Mouse (Mus musculus) CH12.LX (cell line): ENCODE measurements around the gene Rab37. TPM values are rescaled to one million over a fixed set of nuclear protein-coding genes. Genes with fewer than 3 reads are reported as not detected.

Experiments
- DNase-seq: peaks from one replicate; pipeline ENCODE4 v3.0.0-alpha.2; 2013; ENCODE audit errors: extremely low read depth
- H3K27ac ChIP-seq: 2 replicates; pipeline ENCODE4 v1.5.1; 2012; ENCODE audit warnings: low read depth, mild to moderate bottlenecking, control low read depth, moderate library complexity; ENCODE audit not compliant: insufficient read depth
- H3K27me3 ChIP-seq: replicated peaks from 2 replicates; pipeline ENCODE3; 2012; ENCODE audit warnings: inconsistent platforms
- H3K36me3 ChIP-seq, 2 experiments: replicated peaks in 1 of 2; 2 replicates each; pipeline versions ENCODE3 to v1.6.1; 2012; ENCODE audit warnings: inconsistent platforms in 1 of 2, low read length in 1 of 2, mild to moderate bottlenecking in 1 of 2, mixed read lengths in 1 of 2, moderate library complexity in 1 of 2; ENCODE audit not compliant: control insufficient read depth in 1 of 2, insufficient read depth in 1 of 2
- H3K4me1 ChIP-seq, 2 experiments: 2 replicates each; pipeline ENCODE4 v1.6.1; 2012; ENCODE audit warnings: inconsistent platforms in 1 of 2, moderate library complexity in 1 of 2; ENCODE audit not compliant: insufficient read depth in 2 of 2, control insufficient read depth in 1 of 2
- H3K4me2 ChIP-seq: 2 replicates; pipeline ENCODE4 v1.6.1; 2012; ENCODE audit warnings: low read depth, mild to moderate bottlenecking, control low read depth; ENCODE audit not compliant: poor library complexity, insufficient read depth, severe bottlenecking
- H3K4me3 ChIP-seq, 3 experiments: fragments of 150-350 bp in 1 of 3; sonication (generic) in 1 of 3; replicated peaks in 1 of 3; 2 replicates each; pipeline versions ENCODE3 to v1.5.1; 2011 to 2012; ENCODE audit warnings: low read depth in 2 of 3, low read length in 2 of 3, mild to moderate bottlenecking in 2 of 3, moderate library complexity in 2 of 3, control low read depth in 1 of 3, improper control_type of control experiment in 1 of 3, inconsistent platforms in 1 of 3, mixed read lengths in 1 of 3; ENCODE audit not compliant: poor library complexity in 1 of 3
- H3K79me2 ChIP-seq: replicated peaks from 2 replicates; pipeline ENCODE4 v1.6.1; 2012; ENCODE audit warnings: mild to moderate bottlenecking, moderate library complexity; ENCODE audit not compliant: control insufficient read depth, poor library complexity, insufficient read depth, severe bottlenecking; ENCODE audit errors: extremely low read depth
- H3K9ac ChIP-seq: 2 replicates; pipeline ENCODE4 v1.6.1; 2012; ENCODE audit warnings: low read depth, mild to moderate bottlenecking, control low read depth, moderate library complexity; ENCODE audit not compliant: insufficient read depth
- H3K9me3 ChIP-seq: replicated peaks from 2 replicates; pipeline ENCODE3; 2012; ENCODE audit warnings: low read length, inconsistent platforms, mixed read lengths
- BHLHE40 ChIP-seq: IDR thresholded peaks from 2 replicates; pipeline ENCODE4 v1.6.1; 2011; ENCODE audit warnings: mild to moderate bottlenecking, low read depth, low read length, improper control_type of control experiment
- CHD1 ChIP-seq: IDR thresholded peaks from 2 replicates; pipeline ENCODE4 v1.6.1; 2012; ENCODE audit warnings: low read depth, low read length, improper control_type of control experiment, inconsistent platforms
- CHD2 ChIP-seq: IDR thresholded peaks from 2 replicates; pipeline ENCODE4 v1.6.1; 2011; ENCODE audit warnings: low read length, improper control_type of control experiment
- CTCF ChIP-seq, 2 experiments: IDR thresholded peaks in 1 of 2; conservative IDR thresholded peaks in 1 of 2; 2 replicates each; pipeline ENCODE4 v1.5.1; 2011 to 2012; ENCODE audit warnings: low read depth in 2 of 2, low read length in 2 of 2, improper control_type of control experiment in 1 of 2, inconsistent platforms in 1 of 2, mild to moderate bottlenecking in 1 of 2, moderate library complexity in 1 of 2
- ELF1 ChIP-seq: IDR thresholded peaks from 2 replicates; pipeline ENCODE4 v1.6.1; 2014; ENCODE audit warnings: low read depth, mild to moderate bottlenecking, inconsistent platforms, low read length, improper control_type of control experiment
- IRF4 ChIP-seq: IDR thresholded peaks from 2 replicates; pipeline ENCODE4 v1.6.1; 2014; ENCODE audit warnings: low read depth, mild to moderate bottlenecking, inconsistent platforms, low read length, improper control_type of control experiment
- JUN ChIP-seq: IDR thresholded peaks from 2 replicates; pipeline ENCODE4 v1.6.1; 2011; ENCODE audit warnings: low read depth, mild to moderate bottlenecking, low read length, improper control_type of control experiment, moderate library complexity; ENCODE audit not compliant: insufficient read depth
- JUND ChIP-seq: conservative IDR thresholded peaks from 2 replicates; pipeline ENCODE4 v1.6.1; 2011; ENCODE audit warnings: low read depth, low read length, improper control_type of control experiment
- KAT2A ChIP-seq: IDR thresholded peaks from 2 replicates; pipeline ENCODE4 v1.6.1; 2012; ENCODE audit warnings: low read length, improper control_type of control experiment, inconsistent platforms; ENCODE audit not compliant: insufficient replicate concordance
- MAFK ChIP-seq: IDR thresholded peaks from 2 replicates; pipeline ENCODE4 v1.6.1; 2011; ENCODE audit warnings: low read length, improper control_type of control experiment; ENCODE audit not compliant: insufficient replicate concordance
- MAX ChIP-seq: IDR thresholded peaks from 2 replicates; pipeline ENCODE4 v1.6.1; 2011; ENCODE audit warnings: low read length, improper control_type of control experiment
- MAZ ChIP-seq: IDR thresholded peaks from 2 replicates; pipeline ENCODE4 v1.6.1; 2012; ENCODE audit warnings: low read depth, mild to moderate bottlenecking, inconsistent platforms, low read length, improper control_type of control experiment, moderate library complexity
- MEF2A ChIP-seq: IDR thresholded peaks from 2 replicates; pipeline ENCODE4 v1.6.1; 2014; ENCODE audit warnings: low read depth, mild to moderate bottlenecking, inconsistent platforms, low read length, improper control_type of control experiment, borderline replicate concordance
- MXI1 ChIP-seq: IDR thresholded peaks from 2 replicates; pipeline ENCODE4 v1.6.1; 2011; ENCODE audit warnings: mild to moderate bottlenecking, low read depth, low read length, improper control_type of control experiment
- MYC ChIP-seq: IDR thresholded peaks from 2 replicates; pipeline ENCODE4 v1.6.1; 2011; ENCODE audit warnings: low read depth, mild to moderate bottlenecking, improper control_type of control experiment, low read length
- NELFE ChIP-seq: IDR thresholded peaks from 2 replicates; pipeline ENCODE4 v1.6.1; 2011; ENCODE audit warnings: low read depth, low read length, improper control_type of control experiment
- NRF1 ChIP-seq: IDR thresholded peaks from 2 replicates; pipeline ENCODE4 v1.6.1; 2014; ENCODE audit warnings: low read depth, mild to moderate bottlenecking, inconsistent platforms, low read length, improper control_type of control experiment, moderate library complexity
- PAX5 ChIP-seq: IDR thresholded peaks from 2 replicates; pipeline ENCODE4 v1.6.1; 2012; ENCODE audit warnings: low read length, inconsistent platforms, mixed read lengths
- POLR2AphosphoS2 ChIP-seq: IDR thresholded peaks from 2 replicates; pipeline ENCODE4 v1.6.1; 2011; ENCODE audit warnings: low read depth, low read length, improper control_type of control experiment
- RAD21 ChIP-seq: IDR thresholded peaks from 2 replicates; pipeline ENCODE4 v1.6.1; 2011; ENCODE audit warnings: low read depth, mild to moderate bottlenecking, low read length, improper control_type of control experiment, moderate library complexity
- RCOR1 ChIP-seq: conservative IDR thresholded peaks from 2 replicates; pipeline ENCODE4 v1.6.1; 2012; ENCODE audit warnings: low read depth, mild to moderate bottlenecking, inconsistent platforms, low read length, improper control_type of control experiment
- SIN3A ChIP-seq: IDR thresholded peaks from 2 replicates; pipeline ENCODE4 v1.6.1; 2012; ENCODE audit warnings: low read length, improper control_type of control experiment, inconsistent platforms
- SMC3 ChIP-seq: IDR thresholded peaks from 2 replicates; pipeline ENCODE4 v1.6.1; 2011; ENCODE audit warnings: low read depth, low read length, improper control_type of control experiment
- TCF12 ChIP-seq: IDR thresholded peaks from 2 replicates; pipeline ENCODE4 v1.6.1; 2014; ENCODE audit warnings: low read depth, mild to moderate bottlenecking, inconsistent platforms, low read length, improper control_type of control experiment
- UBTF ChIP-seq: IDR thresholded peaks from 2 replicates; pipeline ENCODE4 v1.6.1; 2012; ENCODE audit warnings: low read depth, mild to moderate bottlenecking, inconsistent platforms, low read length, improper control_type of control experiment, moderate library complexity
- ZC3H11A ChIP-seq: IDR thresholded peaks from 2 replicates; pipeline ENCODE4 v1.6.1; 2012; ENCODE audit warnings: low read depth, mild to moderate bottlenecking, inconsistent platforms, low read length, improper control_type of control experiment
- ZKSCAN1 ChIP-seq: IDR thresholded peaks from 2 replicates; pipeline ENCODE4 v1.6.1; 2012; ENCODE audit warnings: low read depth, inconsistent platforms, low read length, improper control_type of control experiment, borderline replicate concordance
- ZMIZ1 ChIP-seq: IDR thresholded peaks from 2 replicates; pipeline ENCODE4 v1.6.1; 2012; ENCODE audit warnings: low read depth, mild to moderate bottlenecking, inconsistent platforms, low read length, improper control_type of control experiment
- ZNF384 ChIP-seq: IDR thresholded peaks from 2 replicates; pipeline ENCODE4 v1.6.1; 2012; ENCODE audit warnings: low read depth, low read length, improper control_type of control experiment, inconsistent platforms
- dilution Hi-C: fragments of 300-500 bp; cut with MboI; formaldehyde crosslinking; loops from 2 replicates; pipeline ENCODE4 v1.14.3; 2020; ENCODE audit warnings: low sequenced_read_pairs; ENCODE audit not compliant: extremely low pct_unique_long_range_greater_than_20kb, extremely low pct_ligation_motif_present
- in situ Hi-C: fragments of 300-500 bp; cut with MboI; formaldehyde crosslinking; loops from 3 replicates; pipeline ENCODE4 v1.14.3; 2019; ENCODE audit warnings: low sequenced_read_pairs, low pct_ligation_motif_present, low pct_unique_long_range_greater_than_20kb, mixed read lengths
- polyA plus RNA-seq: library from polyadenylated mRNA; unstranded; fragments of >175 nt; gene quantifications from 2 replicates; pipeline ENCODE4 v1.2.1, GENCODE M21; 2012; ENCODE audit warnings: low read depth; ENCODE audit not compliant: insufficient read length
- total RNA-seq, 2 experiments: library from RNA; depleted of rRNA; stranded (reverse); fragments of 300-350 nt in 1 of 2; fragments of >200 nt in 1 of 2; gene quantifications; 2 replicates each; pipeline ENCODE4 v1.2.3; 2012 to 2014

Gene Rab37
- total and polyA plus RNA-seq, 3 experiments: 2.0 to 3.6 (median 2.3) TPM

GRCm38 (mm10) chr11:115098203-115098932, 7.1 kb downstream of the Rab37 start:
- TF ChIP-seq BHLHE40 (no peak), ZMIZ1 (no peak), MAFK (no peak)
- H3K27me3 ChIP-seq: no peaks in the 10 kb centered on the region
- in situ Hi-C loops: loop anchor here (5.0 kb wide), 1 partner anchor 44 kb away; no protein-coding TSS in a partner anchor
- H3K9ac ChIP-seq: no peak overlapping the region
- H3K4me1 ChIP-seq: peaks cover 39 to 77% of the 10 kb centered on the region in 2 experiments
- DNase-seq: no peak
- no peak overlapping the region for H3K27ac ChIP-seq
- H3K79me2 ChIP-seq: no peaks in the 10 kb centered on the region
- no peaks in the 10 kb centered on the region for H3K36me3 ChIP-seq
- dilution Hi-C loops: no loop called here
- no peak overlapping the region for H3K4me3 ChIP-seq
- no peak overlapping the region for H3K4me2 ChIP-seq
- H3K9me3 ChIP-seq: peaks cover 6% of the 10 kb centered on the region

GRCm38 (mm10) chr11:115099241-115099840, 8.1 kb downstream of the Rab37 start:
- dilution Hi-C loops (no loop called here), in situ Hi-C loops (loop anchor here (5.0 kb wide), 1 partner anchor 43 kb away; no protein-coding TSS in a partner anchor)
- peak overlapping the region; percentile 24 for H3K9ac ChIP-seq
- H3K36me3 ChIP-seq: no peaks in the 10 kb centered on the region
- peak overlapping the region; percentile 77 for H3K27ac ChIP-seq
- peaks cover 3% of the 10 kb centered on the region for H3K9me3 ChIP-seq
- no peaks in the 10 kb centered on the region for H3K27me3 ChIP-seq
- H3K4me3 ChIP-seq: peak overlapping the region in 2 of 3 experiments; percentile 1 to 10
- no peaks in the 10 kb centered on the region for H3K79me2 ChIP-seq
- peaks cover 46 to 85% of the 10 kb centered on the region in 2 experiments for H3K4me1 ChIP-seq
- H3K4me2 ChIP-seq: peak overlapping the region; percentile 42
- peak; percentile 71 for DNase-seq
- TF ChIP-seq ZNF384 (no peak), MAZ (0 out of 2 replicates have a peak, but pooled peaks have one; percentile 26), MAX (peak; percentile 10; the same call in 1 of the 2 replicates), ZMIZ1 (no peak), MEF2A (peak; percentile 58; the same call in 1 of the 2 replicates), TCF12 (peak; percentile 40; the same call in 1 of the 2 replicates), SIN3A (peak; percentile 19; the same call in 1 of the 2 replicates), CHD1 (no peak), RAD21 (no peak), KAT2A (no peak), JUND (no peak), MAFK (no peak), ZC3H11A (no peak), RCOR1 (no peak), MYC (peak; percentile 57; the same call in 1 of the 2 replicates), ZKSCAN1 (no peak), ELF1 (peak; percentile 67; the same call in 1 of the 2 replicates), JUN (no peak), IRF4 (peak; percentile 70), MXI1 (peak; percentile 55; the same call in 1 of the 2 replicates), PAX5 (no peak), BHLHE40 (peak; percentile 30; the same call in 1 of the 2 replicates), CHD2 (no peak), UBTF (no peak), POLR2AphosphoS2 (no peak), SMC3 (no peak), NELFE (no peak), NRF1 (peak; percentile 25; the same call in 1 of the 2 replicates), CTCF (conservative IDR thresholded peaks at IDR 0.05 in 1 of 2, IDR thresholded peaks at IDR 0.05 in 1 of 2; ENCODE audit: low read depth in 2 of 2, low read length in 2 of 2) (no peak)
